9 mouse cellular contexts compared by ENCODE assay signal in genomic region chr9:120866709-120867108, GRCm38 (mm10).
A peak's percentile ranks its signal among the peaks of the same experiment; 100 is the strongest.
DNase-seq lines count a peak whose midpoint lies in the region; ATAC-seq and TF ChIP-seq lines count a peak whose summit lies in the region.
"Had no signal": no experiment of that assay in that cellular context is flagged by ENCODE, and none has a peak within 500 bp of the region (broad histone marks: within the 10 kb centered on the region; RNA-seq: fewer than 3 reads in every experiment).

No protein-coding gene starts in this region.

- H3K4me1 ChIP-seq in kidney, adult 2 months (ENCODE audit: control insufficient read depth, insufficient read depth, low read length), result peaks cover 6% of the 10 kb centered on the region
- peaks cover 45% of the 10 kb centered on the region for H3K4me1 ChIP-seq in heart, embryonic 16.5 days (ENCODE audit: control insufficient read depth, insufficient read depth, low read length)
- peaks cover 52% of the 10 kb centered on the region for H3K4me1 ChIP-seq in limb, embryonic 14.5 days (ENCODE audit: control insufficient read depth, insufficient read depth, low read length)
- peaks cover 44% of the 10 kb centered on the region for H3K4me1 ChIP-seq in neural tube, embryonic 12.5 days
- H3K4me1 ChIP-seq: liver, embryonic 13.5 days had no signal

- H3K9ac ChIP-seq in heart, embryonic 16.5 days (ENCODE audit: low read length), result peak overlapping the region; percentile 27; the same call in 1 of the 2 replicates
- no peak overlapping the region for H3K9ac ChIP-seq in limb, embryonic 14.5 days (ENCODE audit: low read depth, low read length, severe bottlenecking)
- H3K9ac ChIP-seq in neural tube, embryonic 12.5 days, result 0 out of 2 replicates have a peak overlapping the region, but pooled peaks have one; percentile 9
- H3K9ac ChIP-seq: liver, embryonic 13.5 days had no signal

- peak; percentile 67 for ATAC-seq in CD4-positive, CD25-positive, alpha-beta regulatory T cell, adult 4 months
- ATAC-seq in heart, embryonic 16.5 days (replicated peaks; ENCODE audit: extremely low read depth, insufficient read depth, low FRiP score), result peak; percentile 65
- ATAC-seq in limb, embryonic 14.5 days (ENCODE audit: low FRiP score, low read depth), result peak; percentile 38
- peak; percentile 78 for ATAC-seq in neural tube, embryonic 12.5 days (ENCODE audit: low FRiP score, low read depth)

- H3K9me3 ChIP-seq in heart, embryonic 16.5 days (replicated peaks; ENCODE audit: control insufficient read depth, low read length), result no peaks in the 10 kb centered on the region
- H3K9me3 ChIP-seq in limb, embryonic 14.5 days (ENCODE audit: control insufficient read depth, low read length), result no peaks in the 10 kb centered on the region
- no peaks in the 10 kb centered on the region for H3K9me3 ChIP-seq in neural tube, embryonic 12.5 days
- H3K9me3 ChIP-seq: liver, embryonic 13.5 days had no signal

- TF ChIP-seq POLR2A in kidney, adult 2 months (IDR thresholded peaks at IDR 0.05; ENCODE audit: low read depth, low read length), result no peak
- TF ChIP-seq POLR2A in limb, embryonic 14.5 days (IDR thresholded peaks at IDR 0.05; ENCODE audit: borderline replicate concordance, extremely low read depth, insufficient read depth, insufficient read length), result no peak

- no peak for TF ChIP-seq CTCF in kidney, adult 2 months (conservative IDR thresholded peaks at IDR 0.05; ENCODE audit: insufficient read depth, insufficient read length, low read depth, low read length)

- DNase-seq in kidney, adult 2 months, result peak; percentile 31
- DNase-seq in kidney, adult 9 months, result no peak
- DNase-seq in cerebellum, postnatal 36 days, result peak; percentile 23
- DNase-seq in limb, embryonic 14.5 days (ENCODE audit: low spot score), result peak; percentile 72
- DNase-seq in gastrocnemius, postnatal 10 days, result no peak
- DNase-seq: liver, embryonic 13.5 days had no signal

- H3K27me3 ChIP-seq in kidney, adult 2 months (replicated peaks; ENCODE audit: control insufficient read depth, insufficient read depth, low read length), result no peaks in the 10 kb centered on the region
- no peaks in the 10 kb centered on the region for H3K27me3 ChIP-seq in heart, embryonic 16.5 days (ENCODE audit: control insufficient read depth, insufficient read depth, low read length)
- no peaks in the 10 kb centered on the region for H3K27me3 ChIP-seq in limb, embryonic 14.5 days (ENCODE audit: control insufficient read depth, insufficient read depth, low read length)
- peaks cover 6% of the 10 kb centered on the region; the same call in 1 of the 2 replicates for H3K27me3 ChIP-seq in neural tube, embryonic 12.5 days (replicated peaks)
- H3K27me3 ChIP-seq: liver, embryonic 13.5 days had no signal

- H3K27ac ChIP-seq in kidney, adult 2 months (ENCODE audit: insufficient read depth, low read depth, low read length), result no peak overlapping the region
- peak overlapping the region; percentile 94 for H3K27ac ChIP-seq in heart, embryonic 16.5 days (ENCODE audit: low read length)
- H3K27ac ChIP-seq in limb, embryonic 14.5 days (replicated peaks; ENCODE audit: low read depth, low read length), result peak overlapping the region; percentile 75
- peak overlapping the region; percentile 50; the same call in 1 of the 2 replicates for H3K27ac ChIP-seq in neural tube, embryonic 12.5 days
- H3K27ac ChIP-seq: liver, embryonic 13.5 days had no signal

- WGBS in kidney, adult 2 months, result 64% methylated on average over 4 of the region's 4 CpGs
- 6% methylated on average over 4 of the region's 4 CpGs for WGBS in heart, embryonic 16.5 days
- WGBS in limb, embryonic 14.5 days, result 36% methylated on average over 4 of the region's 4 CpGs
- WGBS in neural tube, embryonic 12.5 days, result 29% methylated on average over 4 of the region's 4 CpGs

- H3K4me3 ChIP-seq in kidney, adult 2 months (ENCODE audit: insufficient read depth, low read depth, low read length), result no peak overlapping the region
- H3K4me3 ChIP-seq in heart, embryonic 16.5 days (ENCODE audit: low read length), result no peak overlapping the region
- H3K4me3 ChIP-seq in limb, embryonic 14.5 days (replicated peaks; ENCODE audit: low read length), result no peak overlapping the region
- no peak overlapping the region for H3K4me3 ChIP-seq in neural tube, embryonic 12.5 days
- H3K4me3 ChIP-seq: liver, embryonic 13.5 days had no signal

- no peaks in the 10 kb centered on the region for H3K36me3 ChIP-seq in kidney, adult 2 months (ENCODE audit: control insufficient read depth, insufficient read depth, low read length)
- H3K36me3 ChIP-seq in heart, embryonic 16.5 days (ENCODE audit: control insufficient read depth, insufficient read depth), result no peaks in the 10 kb centered on the region
- H3K36me3 ChIP-seq in limb, embryonic 14.5 days (ENCODE audit: control insufficient read depth, insufficient read depth, low read length), result no peaks in the 10 kb centered on the region
- no peaks in the 10 kb centered on the region for H3K36me3 ChIP-seq in neural tube, embryonic 12.5 days
- H3K36me3 ChIP-seq: liver, embryonic 13.5 days had no signal

- H3K4me2 ChIP-seq in heart, embryonic 16.5 days (ENCODE audit: low read depth, low read length), result peak overlapping the region; percentile 23; the same call in 1 of the 2 replicates
- no peak overlapping the region for H3K4me2 ChIP-seq in limb, embryonic 14.5 days (replicated peaks; ENCODE audit: low read depth, low read length, severe bottlenecking)
- peak overlapping the region; percentile 14; the same call in 1 of the 2 replicates for H3K4me2 ChIP-seq in neural tube, embryonic 12.5 days (replicated peaks)
- H3K4me2 ChIP-seq: liver, embryonic 13.5 days had no signal

Comparison
In these comparisons a context has a peak if more than half of its experiments do, and no peak if none do; other contexts are left out.
1. DNase-seq: peak in kidney, adult 2 months (single experiment), cerebellum, postnatal 36 days (2 of 2) and limb, embryonic 14.5 days (single experiment); none in kidney, adult 9 months (single experiment) and gastrocnemius, postnatal 10 days (single experiment).
2. Peak in every context shown above with its lines, with median percentiles within 50 percentile points of each other: ATAC-seq.